Mouse (Mus musculus): Measurements from ENCODE around the gene Dmd.

Dmd gene

DNA sequence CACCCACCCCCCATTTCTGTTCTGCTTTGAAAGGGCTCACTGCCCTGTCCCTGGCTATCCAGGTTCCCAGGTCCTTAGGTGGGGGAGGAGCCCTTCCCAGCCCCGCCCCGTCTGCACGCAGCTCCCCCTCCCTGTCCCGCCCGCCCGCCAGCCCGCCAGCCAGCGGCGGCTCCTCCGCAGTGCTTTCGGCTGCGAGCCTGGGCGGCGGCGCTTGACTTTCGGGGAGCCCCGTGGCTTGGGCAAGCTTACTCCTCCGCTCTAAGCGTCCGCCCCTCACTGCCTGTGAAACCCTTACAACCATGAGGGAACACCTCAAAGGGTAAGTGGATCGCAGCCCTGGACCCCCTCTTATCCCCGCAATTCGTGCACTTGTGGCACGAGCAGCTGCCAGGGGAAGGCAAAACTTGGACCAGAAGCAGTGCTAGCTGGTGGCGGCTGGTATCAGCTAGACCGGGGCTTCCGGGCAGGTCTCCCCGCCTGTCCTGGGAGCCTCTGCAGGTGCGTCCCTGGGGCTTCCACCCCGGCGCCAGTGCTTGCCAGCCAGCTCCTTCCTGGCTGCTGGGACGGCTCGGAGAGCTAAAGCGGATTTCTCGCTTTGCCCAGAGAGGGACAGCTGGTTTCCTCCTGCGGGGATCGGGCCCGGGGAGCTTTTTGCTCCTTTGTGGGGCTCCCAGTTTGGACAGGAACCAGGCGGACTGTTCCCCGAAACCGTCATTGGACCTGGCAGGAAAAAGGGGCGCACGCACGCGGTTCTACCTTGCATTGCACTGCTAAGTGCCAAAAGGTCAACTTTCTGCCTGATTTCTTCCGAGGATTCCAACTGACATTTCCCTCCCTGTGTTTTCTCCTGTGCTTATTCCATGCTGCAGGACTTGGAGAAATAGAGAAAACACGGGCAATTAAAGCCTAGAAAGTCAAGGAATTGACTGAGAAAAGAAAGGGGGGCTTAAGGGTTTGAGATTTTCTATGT lies 2099.8 kb downstream of the Dmd start:
- DNase-seq (ENCODE audit: low spot score in 2 of 2): peak; percentile 1

DNA sequence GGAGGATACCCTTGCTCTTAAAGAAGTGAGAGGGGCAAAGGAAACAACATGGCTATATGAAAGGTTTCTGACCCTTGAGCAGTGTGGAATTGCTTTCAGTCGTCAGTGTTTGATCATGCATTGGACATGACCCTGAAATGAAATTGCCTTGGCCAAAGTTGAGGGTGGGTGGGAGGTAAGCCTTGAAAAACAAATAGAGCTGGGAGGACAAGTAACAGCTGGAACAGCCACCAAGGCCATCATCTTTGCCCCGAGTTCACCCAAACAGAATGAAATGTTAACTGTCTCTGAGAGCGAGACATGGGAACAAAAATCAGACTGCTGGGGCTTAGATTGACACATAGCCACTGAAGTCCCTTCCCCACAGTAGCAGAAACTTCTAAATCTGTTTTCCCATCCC lies 2100.9 kb downstream of the Dmd start:
- no peak for DNase-seq (ENCODE audit: low spot score in 2 of 2)

DNA sequence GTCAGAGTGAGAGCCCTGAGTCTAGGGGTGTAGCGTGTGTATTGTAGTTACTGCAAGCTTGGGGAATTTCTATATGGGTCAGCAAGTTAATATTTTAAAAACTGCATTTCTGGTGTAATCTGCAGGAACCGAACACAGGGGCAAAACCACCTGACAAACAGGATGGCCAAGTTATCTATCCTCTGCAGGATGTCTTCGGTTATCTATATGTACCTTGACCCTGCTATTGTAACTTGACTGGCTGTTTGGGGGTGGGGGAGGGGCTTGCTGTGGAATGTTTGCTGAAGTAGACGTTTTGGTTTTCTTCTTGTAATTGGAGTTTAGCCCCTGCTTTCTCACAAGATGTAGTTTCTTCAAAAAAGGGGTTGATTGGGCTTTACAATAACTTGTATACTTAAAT lies 2124.9 kb downstream of the Dmd start:
- no peak for DNase-seq (ENCODE audit: low spot score in 2 of 2)

DNA sequence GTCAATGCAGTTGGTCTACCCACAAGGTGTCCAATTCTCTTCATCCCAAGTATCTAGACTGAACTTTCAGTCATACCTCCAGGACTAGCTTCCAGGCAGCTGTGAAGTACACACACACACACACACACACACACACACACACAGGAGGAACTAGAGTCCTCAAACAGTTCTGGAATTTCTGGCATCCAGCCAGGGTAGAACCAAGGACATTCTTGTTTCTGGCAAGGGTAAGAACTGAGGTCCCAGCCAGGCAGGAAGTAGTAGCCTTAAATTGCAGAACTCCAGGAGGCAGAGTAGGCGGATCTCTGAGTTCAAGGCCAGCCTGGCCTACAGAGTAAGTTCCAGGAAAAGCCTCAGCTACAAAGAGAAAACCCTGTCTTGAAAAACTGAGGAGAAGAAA lies 2128.2 kb downstream of the Dmd start:
- no peak for DNase-seq (ENCODE audit: low spot score in 2 of 2)

DNA sequence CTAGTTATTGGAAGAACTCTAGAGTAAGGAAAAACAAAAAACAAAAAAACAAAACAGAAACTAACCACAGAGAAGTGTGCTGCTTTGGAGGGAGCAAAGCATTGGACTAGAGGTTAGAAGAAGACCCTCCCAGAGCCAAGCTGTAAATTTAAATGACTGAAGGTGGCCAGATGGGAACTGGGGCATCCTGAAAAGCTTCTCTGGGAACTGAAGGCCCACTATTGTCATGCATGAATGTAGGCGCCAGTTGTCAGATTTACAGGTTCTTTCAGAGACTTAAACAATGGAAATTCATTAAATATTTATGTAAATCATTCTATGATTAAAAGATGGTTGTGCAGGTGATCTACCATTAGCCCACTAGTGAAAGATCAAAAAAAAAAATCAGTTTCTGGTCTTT lies 2128.9 kb downstream of the Dmd start:
- DNase-seq (ENCODE audit: low spot score in 2 of 2): no peak

DNA sequence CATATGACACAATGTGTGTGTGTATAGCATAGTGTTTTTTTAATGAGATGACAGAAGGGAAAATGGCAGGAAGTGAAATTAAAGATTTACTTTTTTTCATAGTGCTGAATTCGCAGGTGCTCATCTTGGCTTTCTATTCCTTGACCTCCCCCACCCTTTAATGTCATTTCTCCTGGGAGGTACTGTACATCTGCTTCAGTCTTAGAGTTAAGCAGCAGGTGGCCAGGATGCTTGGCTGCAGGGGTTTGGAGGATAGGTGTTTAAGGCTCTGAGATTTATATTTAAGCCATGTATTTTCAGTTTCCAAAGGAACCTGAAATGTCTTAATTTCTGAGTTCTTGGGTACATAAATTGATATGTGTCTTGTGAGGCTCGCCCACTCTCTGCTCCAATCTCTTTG lies 2130.5 kb downstream of the Dmd start:
- no peak for DNase-seq (ENCODE audit: low spot score in 2 of 2)

DNA sequence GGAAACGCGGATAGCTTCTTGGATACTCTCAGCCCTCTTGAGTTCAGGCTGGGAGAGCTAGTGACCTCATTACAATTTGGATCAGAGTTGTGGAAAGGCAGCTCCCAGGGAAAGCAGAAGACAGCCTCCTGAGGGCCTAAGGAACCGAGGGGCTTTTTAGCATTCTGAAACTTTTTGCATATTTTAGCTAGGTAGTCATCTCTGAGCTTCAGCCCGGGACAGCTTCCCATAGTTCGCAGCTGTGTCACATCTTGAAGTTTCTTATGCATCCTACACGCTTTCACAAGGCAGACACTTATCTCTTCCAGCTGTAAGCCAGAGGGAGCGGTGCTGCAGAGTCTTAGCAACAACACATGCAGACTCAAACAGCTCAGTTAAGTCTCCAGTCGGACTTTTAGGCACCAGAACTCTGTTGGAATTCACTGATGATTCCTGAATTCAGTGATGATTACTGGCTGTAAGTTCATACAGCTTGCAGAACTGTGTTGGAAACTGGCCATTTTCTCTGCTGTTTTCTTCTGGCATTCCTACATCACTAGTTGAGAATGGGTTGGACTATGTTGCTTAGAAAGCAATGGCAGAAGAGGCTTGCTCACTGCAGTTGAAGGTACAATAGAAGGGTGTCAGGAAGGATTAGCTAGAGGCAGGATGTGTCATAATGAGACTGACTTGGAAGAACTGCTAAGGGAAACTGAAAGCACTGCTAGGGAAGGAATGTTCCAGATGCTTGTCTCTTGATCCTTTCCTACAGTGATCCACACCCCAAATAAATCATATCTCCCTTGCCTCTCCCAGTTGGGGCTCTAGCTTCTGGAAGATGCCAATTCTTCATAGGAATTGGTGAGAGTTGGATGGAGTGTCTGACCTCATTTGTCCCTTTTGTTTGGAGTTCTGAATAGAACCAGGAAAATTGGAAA lies 2135.8 kb downstream of the Dmd start:
- no peak for DNase-seq (ENCODE audit: low spot score in 2 of 2)

DNA sequence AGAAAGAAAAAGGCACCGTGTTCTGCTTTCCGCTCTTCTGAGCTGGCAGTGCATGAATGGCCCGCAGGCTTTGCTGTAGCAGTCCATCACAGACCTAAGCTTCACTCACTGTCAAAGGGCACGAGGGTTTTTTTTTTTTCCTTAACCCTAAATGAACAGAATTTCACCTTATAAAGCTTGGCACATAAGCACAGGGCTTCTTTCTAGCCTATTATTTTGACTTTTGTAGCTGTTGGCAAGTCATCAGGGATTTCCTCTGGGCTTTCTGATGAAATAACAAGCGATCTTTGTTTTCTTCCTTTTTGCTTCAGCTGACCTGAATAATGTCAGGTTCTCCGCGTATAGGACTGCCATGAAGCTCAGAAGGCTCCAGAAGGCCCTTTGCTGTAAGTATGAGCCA lies 2140.8 kb downstream of the Dmd start:
- no peak for DNase-seq (ENCODE audit: low spot score in 2 of 2)

DNA sequence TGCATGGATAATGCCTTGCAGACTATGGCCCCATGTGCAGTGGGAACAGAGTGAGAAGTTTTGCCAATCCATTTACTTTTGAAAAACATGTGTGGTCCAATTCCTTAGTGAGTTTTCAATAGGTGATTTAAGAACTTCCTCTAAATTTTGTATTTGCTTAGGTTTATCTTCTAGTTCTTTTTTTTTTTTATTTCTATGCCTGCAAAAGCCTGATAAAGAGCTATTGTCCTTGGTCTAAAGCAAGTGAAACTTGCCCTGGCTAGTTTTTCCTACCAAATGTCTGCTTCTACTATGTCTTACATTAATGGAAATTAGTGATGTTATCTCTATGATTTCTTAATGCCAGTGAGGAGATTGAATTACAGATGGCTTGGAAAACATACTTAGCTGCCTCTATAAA lies 2144.7 kb downstream of the Dmd start:
- no peak for DNase-seq (ENCODE audit: low spot score in 2 of 2)

DNA sequence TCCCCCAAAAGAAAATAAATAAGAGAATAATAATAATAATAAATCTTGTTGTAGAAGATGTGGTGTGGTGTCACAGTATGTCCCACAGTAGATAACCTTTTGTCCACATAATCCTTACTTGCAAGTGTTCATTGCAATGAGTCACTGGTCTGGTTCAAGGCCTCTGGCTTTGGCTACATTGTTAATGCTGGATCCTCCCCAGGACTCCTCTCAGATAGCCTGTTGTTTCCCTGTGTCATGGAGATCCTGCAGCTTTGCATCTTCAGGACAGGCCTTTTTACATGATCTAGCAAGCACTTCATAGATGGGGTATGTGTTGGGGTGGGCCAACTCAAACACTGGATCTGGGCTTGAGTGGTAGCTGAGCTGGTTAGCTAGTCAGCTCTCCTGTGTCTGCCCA lies 2150.0 kb downstream of the Dmd start:
- DNase-seq (ENCODE audit: low spot score in 2 of 2): no peak

DNA sequence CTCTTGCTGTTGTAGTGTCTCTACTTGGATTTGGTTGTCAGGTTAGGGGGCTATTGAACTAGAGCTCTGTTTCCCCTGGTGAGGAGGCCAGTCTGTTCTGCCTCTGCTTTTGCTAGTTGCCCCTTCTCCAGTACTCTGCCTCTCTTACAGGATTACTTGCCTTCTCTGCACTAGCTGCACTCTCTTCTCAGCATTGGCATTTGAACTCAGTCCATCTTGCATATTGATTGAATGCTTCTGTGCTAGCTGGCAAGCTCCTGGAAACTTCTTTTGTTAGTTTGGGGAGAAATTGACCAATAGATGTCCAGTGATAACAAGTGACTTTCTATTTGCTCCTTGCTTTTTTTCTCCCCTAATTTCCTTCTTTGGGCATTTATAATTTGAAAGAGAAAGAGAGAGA lies 2163.7 kb downstream of the Dmd start:
- no peak for DNase-seq (ENCODE audit: low spot score in 2 of 2)

DNA sequence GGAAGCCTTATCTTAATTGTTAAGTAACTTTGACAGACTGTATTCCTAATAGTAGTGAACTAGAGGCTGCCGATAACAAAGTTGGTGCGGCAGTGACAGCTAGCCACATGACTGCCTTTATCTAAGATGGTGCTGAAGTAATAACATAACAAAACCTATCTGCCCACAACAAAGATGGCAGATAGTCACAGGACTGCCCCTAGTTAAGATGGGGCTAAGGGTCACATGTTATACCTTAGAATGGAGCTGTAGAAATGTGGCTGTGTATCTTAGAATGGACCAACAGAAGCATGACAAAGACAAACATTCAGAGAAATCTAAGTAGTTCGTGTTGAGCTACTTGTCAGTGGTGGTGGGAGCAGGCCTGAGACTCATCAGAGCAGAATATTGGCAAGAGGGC lies 2184.0 kb downstream of the Dmd start:
- DNase-seq (ENCODE audit: low spot score in 2 of 2): no peak

DNA sequence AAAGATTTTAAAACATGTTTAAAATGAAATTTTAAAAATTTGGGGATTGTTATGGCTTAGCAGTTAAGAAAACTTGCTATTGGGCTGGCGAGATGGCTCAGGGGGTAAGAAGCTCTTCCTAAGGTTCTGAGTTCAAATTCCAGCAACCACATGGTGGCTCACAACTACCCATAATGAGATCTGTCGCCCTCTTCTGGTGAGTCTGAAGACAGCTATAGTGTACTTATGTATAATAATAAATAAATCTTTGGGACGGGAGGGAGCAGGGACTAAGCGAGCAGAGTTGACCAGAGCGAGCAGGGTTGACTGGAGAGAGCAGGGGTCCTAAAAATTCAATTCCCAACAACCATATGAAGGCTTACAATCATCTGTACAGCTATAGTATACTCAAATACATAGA lies 2188.6 kb downstream of the Dmd start:
- no peak for DNase-seq (ENCODE audit: low spot score in 2 of 2)

DNA sequence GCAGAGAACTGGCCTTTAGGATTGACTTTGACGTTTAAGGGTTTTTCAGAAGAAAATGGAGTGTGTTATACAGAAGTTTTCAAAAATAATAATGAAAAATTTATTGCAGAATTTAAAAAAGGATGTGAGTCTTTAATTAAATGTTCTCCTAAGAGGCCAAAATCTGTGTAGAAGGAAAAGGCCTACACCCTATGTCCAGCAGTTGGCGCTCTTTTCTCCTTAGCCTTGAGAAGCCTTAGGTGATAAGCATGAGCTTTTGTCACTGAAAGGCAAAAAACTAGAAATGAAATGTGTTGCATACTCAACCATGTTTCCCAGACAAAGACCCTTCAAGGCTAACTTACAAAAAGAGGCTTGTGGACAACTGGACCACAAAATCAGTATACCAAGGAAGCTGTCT lies 2222.6 kb downstream of the Dmd start:
- DNase-seq (ENCODE audit: low spot score in 2 of 2): no peak

DNA sequence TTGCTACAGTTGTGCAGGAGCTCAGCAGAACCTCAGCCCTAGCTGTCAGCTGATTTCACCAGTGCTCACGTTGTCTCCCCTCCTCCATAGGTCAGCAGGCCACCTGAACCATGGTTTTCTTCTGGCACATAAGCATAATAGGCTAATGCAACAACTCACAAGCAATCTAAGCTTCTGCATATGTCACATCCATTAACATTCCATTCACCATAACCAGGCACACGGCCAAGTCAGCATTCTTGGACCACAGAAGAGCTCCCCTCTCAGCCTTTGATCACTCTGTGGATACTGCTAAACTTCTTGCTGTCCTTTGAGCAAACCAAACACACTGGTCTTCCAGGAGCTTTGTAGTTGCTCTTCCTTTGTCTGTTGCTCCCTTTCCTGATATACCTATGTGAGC lies 2238.9 kb downstream of the Dmd start:
- no peak for DNase-seq (ENCODE audit: low spot score in 2 of 2)

DNA sequence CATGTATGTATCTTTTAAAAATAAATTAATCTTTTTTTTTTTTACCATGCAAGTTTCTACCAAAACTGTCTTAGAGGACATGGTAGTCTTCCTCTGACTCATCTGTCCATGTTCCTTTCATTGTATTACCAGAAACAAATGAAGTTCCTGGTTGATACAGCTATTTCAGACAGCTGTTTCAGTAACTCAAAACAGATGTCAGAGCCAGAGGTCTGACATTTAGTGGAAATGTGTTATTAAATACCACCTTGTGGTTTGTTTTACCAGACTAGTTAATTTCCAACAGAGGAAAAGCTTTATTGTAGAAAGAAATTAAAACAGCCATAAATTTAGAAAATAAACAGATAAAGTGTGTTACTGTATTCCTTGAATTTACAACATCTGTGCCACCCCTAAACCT lies 2245.2 kb downstream of the Dmd start:
- no peak for DNase-seq (ENCODE audit: low spot score in 2 of 2)

DNA sequence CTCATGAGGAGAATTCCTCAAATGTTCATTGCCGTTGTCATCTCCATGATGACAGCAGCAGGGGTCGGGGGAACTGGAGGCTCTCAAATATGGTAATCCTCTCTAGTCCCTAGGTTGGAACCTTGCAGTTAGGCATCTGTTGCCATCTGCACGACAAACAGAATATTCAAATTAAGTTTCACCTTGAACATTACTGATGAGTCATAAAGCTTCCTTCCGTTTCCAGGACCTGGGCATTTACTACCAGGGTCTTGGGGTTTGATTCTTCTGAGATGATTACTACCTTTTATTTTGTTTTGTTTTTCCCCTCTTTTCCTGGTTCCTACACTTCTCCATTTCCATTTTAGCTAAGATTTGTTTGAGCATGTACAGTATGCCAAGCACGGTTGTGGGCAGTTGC lies 2249.0 kb downstream of the Dmd start:
- DNase-seq (ENCODE audit: low spot score in 2 of 2): no peak

DNA sequence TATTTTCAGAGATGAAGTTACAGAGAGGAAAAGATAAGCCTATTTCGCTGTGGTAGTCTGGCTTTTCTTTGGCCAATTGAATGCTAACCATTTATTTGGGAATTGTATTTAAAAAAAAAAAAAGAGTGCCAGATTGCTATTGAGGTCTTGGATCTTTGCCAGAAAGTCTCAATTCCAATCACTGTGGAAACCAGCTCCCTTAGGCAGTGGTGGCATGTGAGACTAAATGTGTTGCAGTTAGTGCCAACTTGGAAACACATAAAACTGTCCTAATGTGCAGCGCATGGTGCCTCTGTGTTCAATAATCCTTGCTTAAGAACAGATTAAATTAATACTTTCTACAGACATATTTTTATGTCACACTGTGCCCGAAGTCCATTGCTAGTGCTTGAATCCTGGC lies 2250.7 kb downstream of the Dmd start:
- DNase-seq (ENCODE audit: low spot score in 2 of 2): no peak

DNA sequence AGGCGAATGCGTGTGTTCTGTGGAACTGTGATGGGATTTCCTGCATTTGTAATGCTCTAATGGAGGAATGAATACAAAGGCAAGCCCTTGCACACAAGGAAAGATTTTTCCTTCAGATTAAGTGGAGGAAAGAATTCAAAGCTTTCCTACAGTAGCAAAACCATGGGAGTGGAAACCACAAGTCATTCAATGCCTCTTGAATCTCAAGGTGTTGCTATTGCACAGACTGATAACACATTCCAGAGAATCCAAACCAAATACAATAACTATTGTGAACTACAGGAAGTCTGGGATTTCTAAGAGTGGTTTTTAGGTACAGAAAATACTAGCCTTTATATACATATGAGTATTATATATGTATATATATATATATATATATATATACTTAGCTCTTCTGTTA lies 2258.3 kb downstream of the Dmd start:
- DNase-seq (ENCODE audit: low spot score in 2 of 2): no peak

DNA sequence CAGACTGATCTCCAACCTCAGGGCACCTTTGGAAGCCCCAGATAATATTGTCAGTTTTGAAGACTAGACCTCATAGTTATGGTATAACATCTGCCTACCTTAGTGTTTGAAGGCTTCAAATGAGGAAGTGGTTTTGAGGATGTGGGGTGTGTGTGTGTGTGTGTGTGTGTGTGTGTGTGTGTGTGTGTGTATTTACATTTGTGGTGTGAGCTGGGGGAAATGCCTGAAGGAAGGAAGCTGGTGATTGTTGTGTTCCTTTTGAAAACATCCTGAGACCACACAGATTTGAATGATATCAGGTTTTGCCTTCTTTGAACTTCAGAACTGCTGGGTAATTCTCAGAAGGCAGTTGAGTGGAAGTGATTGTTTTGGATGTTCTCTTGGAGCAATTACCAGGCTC lies 2278.2 kb downstream of the Dmd start:
- peak in 1 of 2 experiments; percentile 6 for DNase-seq (ENCODE audit: low spot score in 2 of 2)

DNA sequence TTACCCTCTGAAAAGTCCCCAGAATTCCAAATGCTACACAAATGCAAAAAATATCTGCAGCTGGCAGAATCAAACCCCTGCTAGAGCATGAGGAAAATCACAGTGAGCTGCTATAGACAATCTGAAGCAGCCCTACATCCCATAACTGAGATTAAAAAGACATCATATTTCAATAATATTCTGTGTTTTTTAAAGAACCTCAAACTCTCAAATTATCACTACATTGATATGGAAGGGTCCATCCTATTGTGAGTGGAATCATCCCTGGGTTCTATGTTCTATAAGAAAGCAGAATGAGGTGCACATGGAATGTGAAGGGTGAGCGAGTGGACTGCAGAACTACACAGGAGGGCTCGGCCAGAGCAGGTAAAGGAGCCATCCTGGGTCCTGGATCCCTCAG lies 2300.7 kb downstream of the Dmd start, which contains the start of gene Fthl17a:
Fthl17a (plus strand) TSS at position 301 of the 400 bp plus-strand sequence.
- no peak for DNase-seq (ENCODE audit: low spot score in 2 of 2)
